Mouse (Mus musculus): ENCODE results near the gene Rassf8.

- no peak for TF ChIP-seq POLR2A (IDR thresholded peaks at IDR 0.05; ENCODE audit: insufficient read length, low read depth)
- no peak for TF ChIP-seq TCF12 (IDR thresholded peaks at IDR 0.05; ENCODE audit: insufficient read depth, poor library complexity, severe bottlenecking)
- TF ChIP-seq CEBPB (IDR thresholded peaks at IDR 0.05; ENCODE audit: insufficient read depth, poor library complexity, severe bottlenecking) = no peak
- no peak for TF ChIP-seq USF1 (IDR thresholded peaks at IDR 0.05; ENCODE audit: low read depth)
- no peak for TF ChIP-seq TCF3 (IDR thresholded peaks at IDR 0.05; ENCODE audit: insufficient read length, low read depth)
Observed at GRCm38 (mm10) chr6:145711320-145711719, 35.2 kb upstream of the Rassf8 start.

Data from myocyte (in vitro differentiated cells).